Mouse (Mus musculus) adrenal gland, adult 18-20 months (tissue): ENCODE results near the gene Gm20696. TPM values are rescaled to one million over a fixed set of nuclear protein-coding genes. Genes with fewer than 3 reads are reported as not detected.
A peak's percentile ranks its signal among the peaks of the same experiment; 100 is the strongest.

Experiments
- DNase-seq, 2 experiments: peaks; one replicate each; pipeline ENCODE4 v3.0.0; 2021 to 2022; ENCODE audit warnings: low spot score in 2 of 2
- total RNA-seq, 2 experiments: library from RNA; stranded (reverse); gene quantifications; 1 replicate in 1 of 2; 2 replicates in 1 of 2; pipeline ENCODE4 v1.2.3; 2021

The Gm20696 gene
- total RNA-seq, 2 experiments from 2014 or later: 2.5 to 3.0 TPM

GRCm38 (mm10) chr6:99665457-99666317 lies 910 bp downstream of the Gm20696 start:
- DNase-seq: no peak

GRCm38 (mm10) chr6:99663232-99663631 lies 3.4 kb downstream of the Gm20696 start:
- DNase-seq: no peak

- DNase-seq: no peak
Measured at GRCm38 (mm10) chr6:99660443-99660842, 6.2 kb downstream of the Gm20696 start.

GRCm38 (mm10) chr6:99658586-99658985 lies 8.0 kb downstream of the Gm20696 start:
- no peak for DNase-seq

GRCm38 (mm10) chr6:99656088-99656487 lies 10.5 kb downstream of the Gm20696 start:
- DNase-seq: no peak

GRCm38 (mm10) chr6:99655488-99655887 lies 11.1 kb downstream of the Gm20696 start:
- no peak for DNase-seq

GRCm38 (mm10) chr6:99654343-99654742 lies 12.3 kb downstream of the Gm20696 start:
- DNase-seq: no peak

GRCm38 (mm10) chr6:99652341-99652740 lies 14.3 kb downstream of the Gm20696 start:
- DNase-seq: no peak

GRCm38 (mm10) chr6:99649307-99649706 lies 17.3 kb downstream of the Gm20696 start:
- no peak for DNase-seq

- DNase-seq: no peak
Measured at GRCm38 (mm10) chr6:99646344-99646743, 20.3 kb downstream of the Gm20696 start.

GRCm38 (mm10) chr6:99644876-99645275 lies 21.7 kb downstream of the Gm20696 start:
- no peak for DNase-seq

- DNase-seq: no peak
Measured at GRCm38 (mm10) chr6:99644386-99644785, 22.2 kb downstream of the Gm20696 start.

GRCm38 (mm10) chr6:99643439-99644199 lies 23.0 kb downstream of the Gm20696 start:
- peak; percentile 58 to 66 for DNase-seq

GRCm38 (mm10) chr6:99637456-99637855 lies 29.1 kb downstream of the Gm20696 start:
- no peak for DNase-seq

- DNase-seq: no peak
Measured at GRCm38 (mm10) chr6:99636801-99637200, 29.8 kb downstream of the Gm20696 start.

- no peak for DNase-seq
Measured at GRCm38 (mm10) chr6:99636121-99636520, 30.5 kb downstream of the Gm20696 start.

- DNase-seq: no peak
Measured at GRCm38 (mm10) chr6:99632121-99632980, 34.2 kb downstream of the Gm20696 start.

- no peak for DNase-seq
Measured at GRCm38 (mm10) chr6:99631637-99632036, 35.0 kb downstream of the Gm20696 start.

GRCm38 (mm10) chr6:99629726-99630458 lies 36.7 kb downstream of the Gm20696 start:
- DNase-seq: no peak

GRCm38 (mm10) chr6:99626347-99626746 lies 40.2 kb downstream of the Gm20696 start:
- no peak for DNase-seq
